In the genomic region with DNA sequence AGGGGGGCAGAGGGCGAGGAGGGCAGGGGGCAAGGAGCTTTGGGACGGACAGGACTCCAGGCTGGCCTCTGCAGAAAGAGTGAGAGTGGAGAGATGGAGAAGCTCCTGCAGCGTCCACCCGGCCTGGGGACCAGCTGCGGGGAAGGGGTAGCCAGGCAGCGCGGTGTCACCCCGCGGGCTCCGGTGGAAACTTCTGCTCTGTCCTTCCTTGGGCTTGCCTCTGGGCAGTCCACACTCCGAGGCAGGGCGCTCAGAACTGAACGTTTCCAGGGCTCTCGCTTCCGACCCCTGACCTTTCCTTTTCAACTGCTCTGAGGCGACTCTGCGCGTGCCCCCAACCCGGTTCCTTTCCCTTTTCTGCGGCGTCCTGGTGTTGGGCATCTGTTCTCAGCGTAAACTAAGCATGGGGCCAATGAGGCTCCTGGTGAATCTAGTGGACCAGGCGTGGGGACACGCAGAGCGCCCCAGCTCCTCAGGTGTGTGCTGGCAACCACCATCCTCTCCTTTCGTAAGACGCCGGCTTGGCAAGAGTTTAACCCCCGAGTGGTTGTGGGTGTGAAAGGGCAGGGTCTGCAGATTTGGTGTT, we compare ENCODE assay signal across 8 mouse cellular contexts. TPM values are rescaled to one million over a fixed set of nuclear protein-coding genes. Genes with fewer than 3 reads are reported as not detected.
DNase-seq lines count a peak whose midpoint lies in the region; ATAC-seq lines count a peak whose summit lies in the region.

No protein-coding gene starts in this region.

- H3K4me1 ChIP-seq in heart, embryonic 14.5 days (ENCODE audit: control insufficient read depth in 2 of 2, insufficient read depth in 2 of 2, low read length in 2 of 2), result peaks cover 2 to 18% of the 10 kb centered on the region in 2 experiments; a peak in 2 of 4 replicates
- 0 out of 2 replicates have a peak, but pooled peaks cover 10% of the 10 kb centered on the region for H3K4me1 ChIP-seq in limb, embryonic 11.5 days (ENCODE audit: control insufficient read depth, insufficient read depth, low read length)
- peaks cover 14% of the 10 kb centered on the region for H3K4me1 ChIP-seq in midbrain, embryonic 13.5 days (replicated peaks)

- H3K9me3 ChIP-seq in heart, embryonic 14.5 days (ENCODE audit: control insufficient read depth, low read length), result no peaks in the 10 kb centered on the region
- no peaks in the 10 kb centered on the region for H3K9me3 ChIP-seq in limb, embryonic 11.5 days (ENCODE audit: control insufficient read depth, low read length)
- H3K9me3 ChIP-seq in midbrain, embryonic 13.5 days, result no peaks in the 10 kb centered on the region

- peak overlapping the region; percentile 96 for H3K4me2 ChIP-seq in heart, embryonic 14.5 days (ENCODE audit: low read length)
- peak overlapping the region; percentile 88 for H3K4me2 ChIP-seq in limb, embryonic 11.5 days (ENCODE audit: low read depth, severe bottlenecking)
- peak overlapping the region; percentile 56 for H3K4me2 ChIP-seq in midbrain, embryonic 13.5 days (replicated peaks)

- DNase-seq in urinary bladder, postnatal 14 days (ENCODE audit: low spot score), result peak; percentile 6
- DNase-seq in urinary bladder, adult 2 months (ENCODE audit: low spot score), result no peak
- DNase-seq in embryo, embryonic 10 days (ENCODE audit: low spot score), result peak; percentile 57
- DNase-seq in limb, embryonic 11.5 days (ENCODE audit: low spot score), result peak; percentile 53
- DNase-seq in natural killer cell, adult 2 months (ENCODE audit: low spot score in 2 of 2), result no peak
- DNase-seq in spleen, adult 18-20 months, result no peak

- H3K36me3 ChIP-seq in heart, embryonic 14.5 days (ENCODE audit: control insufficient read depth, insufficient read depth, low read length), result peaks cover 30% of the 10 kb centered on the region
- H3K36me3 ChIP-seq in limb, embryonic 11.5 days (ENCODE audit: control insufficient read depth, insufficient read depth, low read length), result peaks cover 18% of the 10 kb centered on the region; the same call in 1 of the 2 replicates
- peaks cover 29% of the 10 kb centered on the region for H3K36me3 ChIP-seq in midbrain, embryonic 13.5 days

- peak overlapping the region; percentile 51 to 58 for H3K4me3 ChIP-seq in heart, embryonic 14.5 days (ENCODE audit: control insufficient read depth in 1 of 2, insufficient read depth in 1 of 2, low read depth in 1 of 2, low read length in 2 of 2)
- peak overlapping the region; percentile 44 for H3K4me3 ChIP-seq in limb, embryonic 11.5 days (ENCODE audit: low read depth, low read length)
- H3K4me3 ChIP-seq in midbrain, embryonic 13.5 days (replicated peaks), result peak overlapping the region; percentile 29

- peak overlapping the region; percentile 71 for H3K9ac ChIP-seq in heart, embryonic 14.5 days (ENCODE audit: low read length)
- peak overlapping the region; percentile 50 for H3K9ac ChIP-seq in limb, embryonic 11.5 days (ENCODE audit: low read length)
- H3K9ac ChIP-seq in midbrain, embryonic 13.5 days (replicated peaks), result peak overlapping the region; percentile 46

- no peaks in the 10 kb centered on the region for H3K27me3 ChIP-seq in heart, embryonic 14.5 days (ENCODE audit: control insufficient read depth, insufficient read depth, low read length)
- H3K27me3 ChIP-seq in limb, embryonic 11.5 days (ENCODE audit: control insufficient read depth, insufficient read depth, low read length), result peaks cover 5% of the 10 kb centered on the region
- peaks cover 12% of the 10 kb centered on the region for H3K27me3 ChIP-seq in midbrain, embryonic 13.5 days

- H3K27ac ChIP-seq in heart, embryonic 14.5 days (replicated peaks in 1 of 2; ENCODE audit: control insufficient read depth in 1 of 2, insufficient read depth in 1 of 2, low read depth in 2 of 2, low read length in 2 of 2), result no peak overlapping the region
- no peak overlapping the region for H3K27ac ChIP-seq in limb, embryonic 11.5 days (replicated peaks; ENCODE audit: low read depth, low read length)
- H3K27ac ChIP-seq in midbrain, embryonic 13.5 days, result no peak overlapping the region

- ATAC-seq in heart, embryonic 14.5 days (ENCODE audit: insufficient number of reproducible peaks, insufficient read depth, low FRiP score, low read depth), result peak; percentile 44
- ATAC-seq in limb, embryonic 11.5 days (ENCODE audit: insufficient number of reproducible peaks, low FRiP score, low TSS enrichment, low read depth), result peak; percentile 64
- peak; percentile 77 for ATAC-seq in midbrain, embryonic 13.5 days

- WGBS in heart, embryonic 14.5 days, result 2% methylated on average over 28 of the region's 29 CpGs
- WGBS in limb, embryonic 11.5 days, result 3% methylated on average over 29 of the region's 29 CpGs
- 2% methylated on average over 28 of the region's 29 CpGs for WGBS in midbrain, embryonic 13.5 days

RNA-seq across cellular contexts. Expression of a gene that starts 0.5 kb away (rescaled TPM):
- 2.6 and 2.9 TPM in 2 replicates for polyA plus RNA-seq in urinary bladder, adult 2 months (2012; rRNA removed)
- 2.3 and 2.4 TPM in 2 replicates for polyA plus RNA-seq in heart, embryonic 14.5 days (2014; fragmentation: Nextera tagmentation; extraction: Ambion mirVana)
- polyA plus RNA-seq in limb, embryonic 11.5 days (2014; fragmentation: Nextera tagmentation; extraction: Ambion mirVana), result 0.40 and 0.51 TPM in 2 replicates
- polyA plus RNA-seq in midbrain, embryonic 13.5 days (2015; fragmentation: Nextera tagmentation; extraction: Ambion mirVana), result 0.21 and 0.31 TPM in 2 replicates

RNA-seq across cellular contexts. Expression of a gene that starts 37.8 kb away (rescaled TPM):
- 43.2 and 55.3 TPM in 2 replicates for polyA plus RNA-seq in urinary bladder, adult 2 months (2012; rRNA removed)
- 53.1 and 56.3 TPM in 2 replicates for polyA plus RNA-seq in heart, embryonic 14.5 days (2014; fragmentation: Nextera tagmentation; extraction: Ambion mirVana)
- polyA plus RNA-seq in limb, embryonic 11.5 days (2014; fragmentation: Nextera tagmentation; extraction: Ambion mirVana), result 102 and 117 TPM in 2 replicates
- polyA plus RNA-seq in midbrain, embryonic 13.5 days (2015; fragmentation: Nextera tagmentation; extraction: Ambion mirVana), result 118 and 131 TPM in 2 replicates

Comparison
In these comparisons a context has a peak if more than half of its experiments do, and no peak if none do; other contexts are left out.
1. DNase-seq: peak in urinary bladder, postnatal 14 days (single experiment), embryo, embryonic 10 days (single experiment) and limb, embryonic 11.5 days (single experiment); none in urinary bladder, adult 2 months (single experiment), natural killer cell, adult 2 months (0 of 2) and spleen, adult 18-20 months (0 of 2).
2. Peak in every context shown above with its lines, with median percentiles within 50 percentile points of each other: ATAC-seq, H3K4me2 ChIP-seq, H3K4me3 ChIP-seq and H3K9ac ChIP-seq.